Mouse (Mus musculus): ENCODE results near the gene Rnf215.

GRCm38 (mm10) chr11:4113496-4113895, 21.5 kb upstream of the Rnf215 start:
- TF ChIP-seq CTCF (IDR thresholded peaks at IDR 0.05; ENCODE audit: low read depth, low read length) (no peak), POLR2A (IDR thresholded peaks at IDR 0.05; ENCODE audit: extremely low read depth, insufficient read depth, low read length) (no peak)
